Mouse (Mus musculus) c-Kit-positive CD71-positive TER-119-negative erythroid progenitor cells, embryonic 14.5 days (primary cell): Measurements from ENCODE around the gene Gm21118.
"Not testable (repeated sequence)": the region's sequence is repeated elsewhere in the genome, so short reads cannot be mapped to it uniquely, and the experiment has no call there.

Source experiments
- DNase-seq: peaks from one replicate; pipeline ENCODE4 v3.0.0-alpha.2; 2013; ENCODE audit warnings: low read depth

Gm21118 gene

GRCm38 (mm10) chrY:70273542-70273941 is at the start of gene Gm21118:
Gm21118 (minus strand) TSS chrY:70273642.
- DNase-seq: not testable (repeated sequence)

GRCm38 (mm10) chrY:70303187-70303586 is 29.7 kb upstream of the Gm21118 start, which contains the start of the genes Gm29423 and Gm29644:
Gm29423 (minus strand) TSS chrY:70303287.
Gm29644 (minus strand) TSS chrY:70303343.
- not testable (repeated sequence) for DNase-seq
